Mouse (Mus musculus) cerebellum, postnatal 14 days (tissue): ENCODE measurements around the gene Adcy5.
A peak's percentile ranks its signal among the peaks of the same experiment; 100 is the strongest.

Experiments used
- DNase-seq, 2 experiments: peaks; one replicate each; pipeline ENCODE4 v3.0.0; 2021; ENCODE audit warnings: mixed read lengths in 2 of 2

Gene Adcy5

DNA sequence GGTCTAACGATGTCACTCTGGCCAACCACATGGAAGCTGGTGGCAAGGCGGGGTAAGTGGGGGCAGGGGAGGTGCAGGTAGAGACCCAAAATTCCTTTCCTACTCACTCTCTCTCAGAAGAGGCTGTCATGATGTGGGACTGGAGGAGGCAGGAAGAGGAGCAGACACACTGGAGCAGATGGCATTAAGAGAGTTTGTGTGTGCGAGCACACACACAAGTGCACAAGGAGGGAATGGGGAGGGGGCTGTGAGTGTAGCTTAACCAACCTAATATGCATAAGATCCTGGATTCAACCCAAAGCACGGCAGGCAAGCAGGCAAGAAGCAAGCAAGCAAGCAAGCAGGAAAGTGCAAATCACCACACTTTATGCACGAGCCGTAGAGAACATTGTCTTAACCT lies 116.3 kb downstream of the Adcy5 start:
- no peak for DNase-seq

DNA sequence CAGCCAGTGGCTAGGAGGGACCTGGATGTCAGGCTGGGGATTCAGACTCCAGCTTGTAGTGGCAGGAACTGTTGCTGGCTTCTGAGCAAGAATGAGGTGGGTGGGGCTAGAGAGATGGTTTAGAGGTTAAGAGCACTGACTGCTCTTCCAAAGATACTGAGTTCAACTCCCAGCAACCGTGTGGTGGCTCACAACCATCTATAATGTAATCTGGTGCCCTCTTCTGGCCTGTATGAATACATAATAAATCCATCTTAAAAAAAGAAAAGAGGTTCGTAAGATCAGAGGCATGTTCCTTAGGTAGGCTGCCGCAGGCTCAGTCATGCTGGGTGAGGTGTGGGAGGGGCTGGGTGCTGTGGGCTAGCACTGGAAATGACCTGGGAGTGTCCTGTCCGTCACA lies 116.9 kb downstream of the Adcy5 start:
- no peak for DNase-seq

DNA sequence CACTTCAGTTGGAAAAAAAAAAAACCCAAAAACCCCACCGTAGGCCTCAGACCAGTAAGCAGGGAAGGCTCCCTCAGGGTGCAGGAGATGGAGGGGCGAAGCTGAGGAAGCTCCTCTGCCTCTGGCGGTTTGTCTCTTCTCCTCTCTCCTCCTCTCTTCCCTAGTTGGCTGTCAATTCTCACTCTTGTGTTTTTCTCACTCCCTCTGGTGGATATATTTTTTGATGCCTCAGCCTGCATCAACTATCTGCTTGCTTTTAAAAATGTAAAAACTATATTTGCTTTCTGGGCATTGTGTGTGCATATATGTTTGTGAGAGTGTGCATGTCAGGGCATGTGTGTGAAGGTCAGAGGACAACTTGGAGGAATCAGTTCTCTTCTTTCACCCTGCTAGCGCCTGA lies 117.7 kb downstream of the Adcy5 start:
- DNase-seq = no peak

DNA sequence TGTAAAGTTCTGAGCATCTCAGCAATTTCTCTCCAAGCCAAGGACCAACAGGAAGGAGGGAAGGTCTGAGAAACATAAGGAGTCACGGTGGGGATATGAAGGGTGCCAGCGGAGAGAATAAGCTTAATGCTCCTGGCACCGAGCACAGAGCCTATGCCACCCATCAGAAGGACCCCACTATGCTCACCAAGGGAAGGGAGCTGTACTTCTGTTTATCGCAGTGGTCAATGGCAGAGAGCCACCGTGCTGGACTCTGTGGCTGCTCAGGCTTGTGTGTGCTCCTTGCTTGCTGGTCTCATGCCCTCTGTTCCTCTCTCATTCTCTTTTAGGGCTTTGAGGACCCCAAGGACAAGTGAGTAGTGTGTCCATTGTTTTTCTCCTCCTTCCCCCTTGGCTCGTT lies 123.5 kb downstream of the Adcy5 start:
- peak; percentile 52 to 61 for DNase-seq

DNA sequence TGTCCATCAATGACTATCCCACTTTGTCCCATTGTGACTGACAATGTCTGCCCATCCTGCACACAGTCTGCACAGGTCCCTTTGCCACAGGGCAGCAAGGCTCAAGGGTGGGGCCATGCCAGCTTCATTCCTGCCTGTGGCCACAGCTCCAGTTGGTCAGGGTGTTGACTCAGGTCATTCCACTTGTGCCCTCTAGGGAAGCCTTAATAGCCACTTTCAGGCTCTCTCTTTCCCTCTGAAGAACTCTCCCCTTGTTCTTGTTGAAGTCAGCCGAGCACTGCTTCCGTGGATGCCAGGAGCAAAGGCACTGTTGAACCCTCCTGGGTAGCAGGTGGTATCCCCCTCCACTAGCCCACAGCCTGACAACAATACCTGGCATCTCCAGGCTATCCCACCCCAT lies 127.8 kb downstream of the Adcy5 start:
- DNase-seq = no peak

DNA sequence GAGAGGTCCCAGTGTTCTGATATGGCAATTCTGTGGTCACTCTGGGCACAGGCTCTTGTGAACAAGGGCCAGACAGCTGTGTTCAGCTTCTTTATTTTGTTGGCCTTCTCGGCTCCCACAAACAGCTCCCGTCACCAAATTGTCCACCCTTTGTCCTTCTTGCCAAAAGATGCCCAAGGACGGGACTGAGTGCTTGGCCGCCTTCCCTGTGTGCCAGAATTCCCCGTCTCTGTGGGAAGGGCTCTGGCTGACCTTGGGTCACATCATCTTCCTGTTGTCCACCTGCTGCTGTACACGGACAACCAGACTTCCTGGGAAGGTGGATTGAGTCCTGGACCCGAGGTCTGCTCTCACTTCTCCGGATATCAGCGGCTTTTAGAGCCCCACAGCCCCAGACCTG lies 131.1 kb downstream of the Adcy5 start:
- DNase-seq = no peak

DNA sequence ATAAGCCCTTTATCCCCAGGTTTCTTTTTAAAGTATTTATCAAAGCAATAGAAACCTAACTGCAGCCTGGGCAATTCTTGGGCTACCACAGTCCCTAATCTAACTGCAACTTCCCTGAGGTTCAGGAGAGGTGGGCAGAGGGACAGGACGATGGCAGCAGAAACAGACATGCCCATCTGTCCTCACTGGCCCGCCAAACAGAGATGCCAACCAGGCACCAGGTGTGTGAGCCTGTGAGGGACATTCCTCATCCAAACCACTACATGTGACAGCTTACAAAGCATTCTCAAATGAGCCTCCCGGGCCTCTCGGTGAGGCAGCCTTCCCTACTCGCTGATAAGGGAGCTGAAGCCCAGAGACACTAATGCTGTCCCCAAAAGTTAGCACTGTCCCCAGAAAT lies 132.6 kb downstream of the Adcy5 start:
- DNase-seq = peak; percentile 45 to 53

DNA sequence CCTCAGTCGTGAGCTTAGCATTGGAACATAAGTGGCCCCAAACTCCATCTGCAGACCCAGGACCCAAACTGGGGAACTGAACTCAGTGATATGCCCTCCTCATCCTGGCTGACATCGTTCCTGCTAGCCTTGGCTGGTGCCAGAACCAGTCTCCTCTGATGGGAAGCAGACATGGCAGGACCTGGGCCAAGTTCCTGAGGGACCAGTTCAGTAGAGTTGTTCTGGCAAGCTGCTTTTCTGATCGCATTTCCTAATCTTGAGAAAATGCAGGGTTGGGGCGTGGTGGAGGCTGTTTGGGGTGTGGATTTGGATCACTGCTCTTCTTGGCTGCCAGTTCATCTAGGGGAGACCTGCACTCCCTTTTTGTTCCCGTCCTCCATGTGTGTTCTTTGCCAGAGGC lies 143.1 kb downstream of the Adcy5 start:
- DNase-seq = peak in 1 of 2 experiments; percentile 37

DNA sequence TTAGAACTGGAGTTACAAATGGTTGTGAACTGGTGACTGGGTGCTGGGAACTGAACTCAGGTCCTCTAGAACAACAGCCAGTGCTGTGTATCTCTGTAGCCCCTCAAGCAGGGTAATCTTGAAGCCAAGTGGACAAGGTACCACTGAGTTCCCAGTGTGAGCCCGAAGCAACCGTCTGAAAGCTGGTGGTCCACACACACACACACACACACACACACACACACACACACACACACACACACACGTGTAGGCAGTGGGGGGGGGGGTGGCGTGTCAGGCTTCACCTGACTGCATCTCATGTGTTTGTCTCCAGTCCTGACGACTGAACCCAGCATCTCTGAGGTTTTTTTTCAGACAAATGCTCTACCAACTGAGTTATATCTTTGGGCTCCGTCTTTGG lies 145.5 kb downstream of the Adcy5 start:
- DNase-seq = no peak

DNA sequence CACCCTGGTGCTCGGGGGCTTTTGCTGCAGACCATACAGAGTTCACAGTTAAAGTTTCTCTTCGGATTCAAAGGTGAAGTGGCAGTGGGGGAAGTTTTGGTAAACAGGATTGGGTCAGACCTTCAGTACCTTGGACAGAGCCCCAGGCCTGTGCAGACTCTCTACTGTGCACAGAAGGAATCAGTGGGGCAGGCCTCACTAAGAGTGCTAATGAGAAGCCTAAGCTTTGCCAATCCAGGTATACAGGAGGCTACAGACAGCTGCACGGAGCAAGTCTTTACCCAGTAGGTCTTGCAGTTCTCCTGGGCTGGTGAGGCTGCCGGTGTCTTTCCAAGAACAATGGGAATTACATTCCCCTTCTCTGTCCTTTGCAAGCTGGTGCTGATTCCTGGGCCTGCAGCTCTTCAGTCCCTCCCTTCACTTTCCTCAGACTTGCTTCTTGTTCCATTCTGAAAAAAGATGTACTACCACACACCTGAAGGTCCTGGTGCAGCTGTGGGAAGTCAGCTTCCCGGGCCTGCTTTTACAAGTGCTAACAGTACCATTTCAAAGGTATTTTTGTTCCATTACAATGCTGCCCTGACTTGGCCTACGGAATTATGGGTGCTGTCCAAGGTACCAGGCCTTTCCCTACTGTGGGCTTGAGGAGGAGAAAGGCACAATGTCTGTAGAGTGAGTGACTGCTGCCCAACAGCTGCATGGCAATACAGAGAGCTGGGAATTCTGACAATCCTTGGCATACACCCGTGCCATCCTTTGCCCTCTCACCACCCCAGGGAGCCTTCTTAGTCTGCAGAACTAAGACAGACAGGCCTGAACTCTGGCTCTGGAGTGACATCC lies 148.0 kb downstream of the Adcy5 start:
- no peak for DNase-seq

DNA sequence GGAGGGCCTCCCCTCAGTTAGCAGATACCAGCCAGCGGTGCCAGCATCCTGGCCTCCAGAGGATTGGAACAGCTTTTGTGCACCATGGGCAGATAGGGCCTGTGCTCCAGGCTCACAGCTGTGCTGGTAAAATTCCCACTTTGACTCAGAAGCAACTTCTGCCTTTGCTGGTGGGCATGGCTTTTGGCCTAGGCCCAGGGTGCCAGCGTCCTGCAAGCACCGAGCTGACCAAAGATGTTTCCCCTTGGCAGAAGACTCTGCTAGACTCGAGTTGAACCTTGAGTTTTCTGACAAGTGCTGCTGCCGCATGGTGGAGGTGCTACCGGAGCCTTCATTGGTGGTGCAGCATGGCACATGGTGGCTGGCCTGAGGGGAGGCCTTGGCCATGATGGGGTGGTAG lies 149.0 kb downstream of the Adcy5 start:
- no peak for DNase-seq

DNA sequence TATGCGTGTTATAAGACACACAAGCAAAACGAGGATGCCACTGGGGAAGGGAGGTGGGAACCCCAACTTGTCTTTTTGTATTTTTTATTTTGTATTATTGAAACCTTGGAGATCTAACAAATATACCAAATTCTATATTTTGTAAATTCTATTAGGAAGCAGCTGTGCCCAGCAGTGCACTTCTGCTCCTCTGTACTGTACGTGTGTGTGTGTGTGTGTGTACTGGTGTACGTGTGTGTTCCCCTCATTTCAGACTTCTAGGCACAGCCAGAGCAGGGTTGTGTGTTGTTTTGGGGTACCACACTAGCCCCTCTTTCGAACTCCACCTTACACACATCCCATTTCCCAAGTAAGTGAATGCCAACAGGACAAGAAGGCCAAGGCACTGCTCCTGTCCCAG lies 149.7 kb downstream of the Adcy5 start:
- DNase-seq = no peak

DNA sequence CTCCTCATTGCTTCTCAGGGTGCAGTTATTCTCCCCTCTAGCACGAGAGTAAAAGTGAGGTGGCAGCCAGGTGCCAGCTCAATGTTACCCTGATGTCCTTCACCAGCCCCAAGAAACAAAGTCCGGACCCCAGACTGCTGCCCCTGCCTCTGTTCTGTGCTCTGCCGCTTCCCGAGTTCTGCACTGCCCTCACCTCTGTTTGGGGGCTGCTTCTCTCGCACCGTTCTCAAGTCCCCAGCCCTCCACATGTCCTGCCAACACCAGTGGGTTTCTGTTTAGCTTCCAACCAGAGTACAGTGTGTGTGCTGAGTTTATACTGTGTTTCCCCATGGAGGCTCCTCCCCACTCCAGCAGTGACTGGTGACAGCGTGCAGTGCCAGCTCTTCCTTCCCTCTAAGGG lies 150.5 kb downstream of the Adcy5 start:
- no peak for DNase-seq

DNA sequence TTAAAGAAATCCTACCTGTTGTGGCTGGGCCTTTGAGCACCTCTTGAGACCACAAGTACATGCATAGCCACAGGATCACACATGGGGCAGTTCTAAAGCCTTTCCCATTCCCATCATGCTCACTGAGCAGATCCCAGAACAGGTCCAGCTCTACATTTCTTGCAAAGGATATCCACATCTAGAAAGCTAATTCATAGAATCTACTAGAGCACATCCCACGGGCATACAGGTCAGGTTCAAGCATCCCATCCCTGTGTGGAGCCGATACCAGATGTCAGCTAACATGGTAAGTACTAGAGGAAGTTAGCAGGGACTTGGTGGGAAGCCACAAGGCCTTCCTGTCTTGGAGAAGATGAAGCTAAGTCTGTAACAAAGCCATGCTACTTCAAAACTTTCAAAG lies 152.0 kb downstream of the Adcy5 start:
- no peak for DNase-seq

DNA sequence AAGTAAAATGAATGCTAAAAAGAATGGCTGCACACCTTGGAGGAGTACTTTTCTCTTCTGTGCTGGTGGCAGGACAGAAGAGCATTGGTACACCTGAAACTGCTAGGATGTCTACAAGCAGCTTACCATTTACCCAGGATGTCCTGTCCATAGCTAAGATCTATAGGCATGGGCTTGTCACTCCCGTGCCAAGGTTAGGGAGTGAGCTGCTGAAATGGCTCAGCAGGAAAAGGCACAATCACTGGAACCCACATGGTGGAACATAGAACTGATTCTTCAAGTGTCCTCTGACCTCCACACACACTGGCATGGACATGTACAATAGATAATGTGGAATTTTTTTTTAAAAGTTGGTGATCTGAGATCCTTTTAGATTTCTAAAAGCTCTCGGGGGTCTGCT lies 152.7 kb downstream of the Adcy5 start:
- no peak for DNase-seq

DNA sequence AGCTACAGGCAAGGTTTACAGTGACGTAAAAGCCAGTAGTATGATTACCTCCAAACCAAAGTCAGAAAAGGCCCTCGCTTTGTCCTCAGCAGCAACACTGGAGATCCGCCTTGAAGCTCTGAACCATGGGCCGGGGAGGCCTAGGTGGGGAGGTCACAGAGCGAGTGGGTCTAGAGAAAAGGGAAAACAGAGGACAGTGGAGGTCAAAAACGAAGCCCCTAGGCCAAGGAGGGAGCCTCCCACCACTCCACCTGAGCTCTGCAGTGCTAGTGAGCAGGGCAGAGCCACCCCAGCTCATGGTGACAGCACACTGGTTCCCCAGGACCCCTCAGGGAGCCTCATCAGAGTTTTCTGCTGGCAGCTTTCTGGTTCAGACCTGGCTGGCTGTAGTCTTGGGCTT lies 153.3 kb downstream of the Adcy5 start:
- no peak for DNase-seq

DNA sequence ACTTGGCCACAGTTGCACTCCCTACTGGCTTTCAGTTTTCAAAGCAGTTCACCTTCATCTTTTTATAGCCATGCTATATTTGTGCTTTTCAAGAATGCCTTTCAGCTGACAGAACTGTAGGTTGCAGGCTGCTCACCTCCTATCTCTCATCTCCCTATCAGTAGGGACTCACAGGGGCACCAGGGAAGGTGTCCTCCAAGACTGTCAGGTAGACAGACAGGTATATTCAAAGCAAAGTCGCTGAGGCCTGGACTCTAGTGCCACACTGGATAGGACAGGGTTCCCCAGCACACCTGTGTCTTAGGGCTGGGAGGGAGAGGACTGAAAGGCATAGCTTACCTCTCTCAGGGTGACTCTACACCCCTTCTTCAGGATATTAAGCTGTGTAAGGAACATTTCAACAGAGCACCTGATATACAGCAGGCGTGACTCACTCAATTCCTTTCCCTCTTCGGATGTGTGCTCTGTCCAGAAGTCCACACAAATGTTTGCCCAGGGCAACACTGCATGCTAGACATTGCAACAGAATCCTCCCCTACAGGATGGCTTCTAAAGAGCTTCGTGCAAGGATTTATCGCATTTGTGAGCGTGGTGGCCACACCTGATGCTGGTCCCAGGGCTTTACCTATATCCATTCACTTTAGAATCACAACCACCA lies 153.9 kb downstream of the Adcy5 start:
- DNase-seq = no peak

DNA sequence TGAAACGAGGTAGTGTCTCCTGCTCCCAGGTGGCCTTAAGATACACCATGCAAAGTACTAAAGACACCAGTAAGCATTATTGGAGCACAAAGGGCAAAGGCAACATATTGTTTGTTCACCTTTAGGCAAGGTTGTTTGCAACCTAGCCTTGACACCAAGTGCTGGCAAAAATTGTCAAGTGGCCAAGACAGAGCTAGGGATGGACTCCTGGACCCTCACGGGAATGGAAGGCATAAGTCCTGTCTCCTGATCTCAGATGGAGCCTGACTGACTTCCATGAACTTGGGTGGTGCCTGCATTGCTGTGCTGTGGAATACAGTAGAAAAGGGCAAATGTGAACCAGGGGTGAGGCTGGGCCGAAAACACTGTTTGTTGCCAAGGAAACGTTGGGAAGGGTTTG lies 155.0 kb downstream of the Adcy5 start:
- DNase-seq = no peak

DNA sequence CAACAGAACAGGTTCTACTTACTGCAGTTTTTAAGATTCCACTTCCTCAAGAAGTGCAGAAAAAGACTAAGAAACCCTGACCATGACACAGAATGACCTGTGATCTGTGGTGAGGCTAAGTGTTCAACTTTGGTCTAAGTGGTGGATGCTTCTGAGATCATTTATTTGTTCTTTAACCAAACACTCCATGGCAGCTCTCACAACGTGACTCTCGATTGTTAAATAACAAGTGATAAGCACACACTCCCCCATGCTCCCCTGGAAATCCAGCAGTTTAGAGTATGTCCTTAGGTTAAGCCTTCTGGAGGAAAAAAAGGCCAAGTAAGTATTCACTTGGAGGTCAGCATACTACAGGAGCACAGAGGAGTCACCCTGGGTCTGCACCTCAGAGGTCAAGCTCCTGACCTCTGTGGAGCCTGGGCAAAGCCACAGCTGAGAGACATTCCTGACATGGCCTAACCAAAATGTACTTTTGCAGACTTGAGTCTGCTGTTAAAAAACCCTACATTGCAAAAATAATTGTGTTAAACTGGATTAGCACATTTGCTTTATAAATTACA lies 156.0 kb downstream of the Adcy5 start:
- DNase-seq = no peak

DNA sequence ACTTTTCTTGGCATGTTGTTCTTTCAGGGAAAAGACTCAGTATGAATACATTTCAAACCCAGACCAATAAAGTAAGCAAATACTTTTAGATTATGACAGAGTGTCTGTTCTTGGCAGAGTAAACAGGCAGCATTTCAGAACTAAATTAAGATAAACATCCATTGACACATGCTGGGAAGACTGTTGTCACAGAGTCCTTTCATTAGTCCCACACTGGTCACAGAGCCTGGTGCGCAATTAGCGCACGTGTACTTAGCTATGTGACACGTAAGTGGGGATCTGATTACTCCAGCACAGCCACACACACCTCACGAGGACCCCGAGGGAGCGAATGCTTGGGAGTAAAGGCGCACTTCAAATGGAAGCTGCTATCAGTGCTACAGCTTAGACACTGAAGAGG lies 156.9 kb downstream of the Adcy5 start:
- no peak for DNase-seq

DNA sequence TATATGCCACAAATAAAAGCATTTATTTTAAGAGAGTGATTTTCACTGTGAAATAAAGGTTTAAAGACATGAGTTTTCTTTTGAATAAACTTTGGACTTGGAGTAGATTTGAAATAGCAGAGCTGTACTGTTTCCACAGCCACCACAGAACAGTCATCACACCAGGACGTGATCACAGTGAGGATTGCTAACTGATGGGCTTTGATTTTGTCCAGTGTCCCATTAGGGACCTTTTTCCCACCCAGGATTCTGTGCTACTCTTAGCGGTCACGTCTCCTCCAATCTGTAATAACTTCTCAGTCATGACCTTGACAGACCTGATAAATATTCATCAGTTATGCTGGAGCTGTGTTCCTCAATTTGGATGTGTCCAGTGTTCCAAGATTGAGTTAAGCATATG lies 160.8 kb downstream of the Adcy5 start:
- no peak for DNase-seq

DNA sequence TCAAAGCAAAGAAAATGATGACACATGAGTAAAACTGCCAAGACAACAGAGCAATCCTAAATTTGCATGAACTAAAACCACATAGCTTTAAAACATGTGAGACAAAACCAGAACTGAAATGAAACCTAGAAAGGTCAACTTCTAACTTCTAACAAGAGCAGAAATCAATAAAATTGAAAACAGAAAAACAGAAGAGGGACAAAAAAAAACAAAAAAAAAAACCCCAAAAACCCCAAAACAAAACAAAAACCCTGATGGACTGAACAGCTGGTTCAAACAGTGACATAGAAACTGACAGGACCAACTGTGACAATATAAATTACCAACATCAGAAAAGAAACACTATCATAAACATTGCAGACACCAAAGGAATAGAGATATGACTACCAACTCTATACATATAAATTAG lies 162.2 kb downstream of the Adcy5 start:
- no peak for DNase-seq

DNA sequence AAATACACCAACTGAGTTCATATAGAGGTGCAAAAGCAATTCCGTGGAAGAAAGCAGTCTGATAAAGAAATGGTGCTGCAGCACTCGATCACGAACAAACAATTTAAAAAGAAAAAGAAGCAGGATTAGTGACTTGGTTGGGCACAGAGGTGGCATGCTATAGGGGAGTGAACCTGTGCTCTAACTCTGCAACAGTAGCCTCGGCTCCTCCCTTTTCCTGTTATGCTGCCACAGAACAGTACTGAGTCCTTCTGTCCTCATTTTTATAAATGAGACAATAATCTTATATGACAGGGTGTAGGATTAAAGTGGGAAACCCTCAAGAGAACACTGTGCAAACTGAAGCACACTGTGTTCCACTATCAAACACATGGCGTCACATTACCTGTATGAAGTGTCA lies 162.8 kb downstream of the Adcy5 start:
- DNase-seq = no peak

DNA sequence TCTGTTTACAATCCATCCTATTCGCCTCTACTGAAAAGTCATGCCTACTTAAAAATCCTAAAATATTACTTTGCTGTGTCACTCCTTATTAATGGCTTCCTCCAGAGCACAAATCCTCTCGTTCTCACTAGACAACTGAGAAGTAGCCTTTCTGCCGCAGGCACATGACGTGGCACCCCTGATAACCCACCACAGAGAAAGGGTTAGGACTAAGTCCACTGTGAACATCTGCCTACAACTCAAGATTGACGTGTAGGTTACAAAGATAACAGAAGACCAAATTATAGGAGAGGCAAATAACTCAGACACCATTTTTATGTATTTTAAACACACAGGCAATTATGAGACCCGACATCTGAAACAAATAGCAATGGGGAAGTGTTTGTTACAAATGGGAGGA lies 163.7 kb downstream of the Adcy5 start:
- no peak for DNase-seq
